Mouse (Mus musculus): ENCODE measurements around the gene Alkbh6.

The Alkbh6 gene

DNA sequence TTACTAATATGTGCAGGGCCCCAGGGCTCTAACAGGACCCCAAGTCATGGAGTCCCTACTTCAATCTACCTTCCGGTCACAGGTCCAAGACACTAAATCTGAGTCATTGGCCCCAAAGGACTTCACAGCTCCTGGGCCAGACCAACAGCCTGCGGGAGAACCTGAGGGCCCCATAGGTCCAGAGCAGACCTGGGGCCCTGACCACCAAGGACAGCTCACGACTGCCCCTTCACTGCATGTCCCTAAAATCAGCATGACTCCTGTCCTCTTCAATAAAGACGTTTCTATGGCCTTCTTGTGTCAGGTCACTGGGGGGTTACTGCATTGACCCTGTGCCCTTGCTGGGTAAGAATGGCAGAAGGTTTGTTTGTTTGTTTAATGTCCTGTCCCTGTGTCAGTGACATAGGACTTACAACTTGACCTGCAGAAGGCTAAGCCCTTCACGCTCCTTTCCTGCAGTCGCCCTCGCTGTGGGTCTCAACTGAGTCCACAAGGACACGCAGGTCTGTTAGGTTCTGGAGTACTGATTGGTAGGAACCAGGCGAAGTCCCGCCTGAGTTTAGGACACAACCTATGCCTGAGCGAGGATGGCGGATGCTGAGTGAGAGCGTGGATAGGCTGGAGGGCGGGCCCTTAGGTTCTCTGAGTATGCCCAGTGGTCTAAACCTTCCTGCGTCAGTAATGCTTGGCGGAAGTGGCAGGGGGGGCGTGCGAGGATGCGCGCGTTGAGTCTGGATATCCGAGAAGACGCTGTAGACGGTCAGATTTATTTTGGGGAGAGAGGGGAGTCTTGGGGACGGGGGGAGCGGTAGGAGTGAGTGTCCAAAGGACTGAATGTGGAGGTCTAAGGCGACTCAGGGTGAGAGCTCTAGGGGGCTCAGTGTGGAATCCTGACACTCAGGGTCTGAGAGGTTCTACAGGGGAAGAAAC lies at the start of gene Alkbh6:
Alkbh6 (plus strand) TSS at position 642 of the 930 bp plus-strand sequence.
- DNase-seq = peak; percentile 94

GRCm38 (mm10) chr7:30265041-30265440 lies 43.5 kb upstream of the Alkbh6 start:
- DNase-seq = no peak

DNA sequence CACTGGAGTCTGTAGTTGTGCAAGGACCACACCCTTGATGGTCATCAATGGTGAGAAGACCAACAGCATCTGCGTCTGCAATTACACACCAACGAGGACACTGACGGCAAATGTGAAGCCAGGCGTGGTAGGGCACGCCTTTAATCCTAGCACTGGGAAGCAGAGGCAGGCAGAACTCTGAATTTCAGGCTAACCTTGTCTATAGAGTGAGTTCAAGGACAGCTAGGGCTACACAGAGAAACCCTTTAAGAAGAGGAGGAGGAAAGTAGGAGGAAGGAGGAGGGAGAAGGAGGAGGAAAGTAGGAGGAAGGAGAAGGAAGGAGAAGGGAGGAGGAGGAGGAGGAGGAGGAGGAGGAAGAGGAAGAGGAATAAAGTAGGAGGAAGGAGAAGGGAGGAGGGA lies 43.0 kb upstream of the Alkbh6 start:
- DNase-seq = no peak

DNA sequence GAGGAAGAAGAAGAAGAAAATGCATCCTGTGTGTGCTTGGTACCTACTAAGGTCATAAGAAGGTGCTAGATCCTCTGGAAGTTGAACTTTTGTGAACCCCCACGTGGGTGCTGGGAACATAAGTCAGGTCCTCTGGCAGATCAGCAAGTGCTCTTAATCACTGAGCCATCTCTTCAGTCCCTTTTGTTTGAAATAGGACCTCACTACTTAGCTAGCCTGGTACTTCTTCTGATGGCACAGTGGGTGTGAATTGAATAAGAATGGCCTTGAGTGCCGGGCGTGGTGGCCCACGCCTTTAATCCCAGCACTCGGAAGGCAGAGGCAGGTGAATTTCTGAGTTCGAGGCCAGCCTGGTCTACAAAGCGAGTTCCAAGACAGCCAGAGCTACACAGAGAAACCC lies 42.6 kb upstream of the Alkbh6 start:
- no peak for DNase-seq

DNA sequence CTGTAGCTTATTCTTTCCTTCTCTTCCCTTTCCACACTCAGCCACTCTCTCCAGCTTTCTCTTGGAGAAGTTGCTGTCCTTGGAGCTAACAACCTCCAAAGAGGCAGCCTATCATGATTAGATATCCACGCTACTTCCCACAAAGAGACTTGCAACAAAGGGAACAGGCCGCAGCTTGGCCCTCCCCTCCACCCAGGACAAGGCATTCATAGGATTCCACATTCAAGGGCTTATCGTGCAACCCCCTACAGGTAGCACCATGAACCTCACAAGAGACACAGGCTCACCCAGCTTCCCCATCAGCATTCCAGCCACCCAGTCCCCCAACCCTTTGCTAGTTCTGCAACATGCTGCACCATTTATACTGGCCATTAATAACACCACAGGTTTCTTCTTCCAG lies 41.7 kb upstream of the Alkbh6 start:
- DNase-seq = no peak

- DNase-seq = no peak
Observed at GRCm38 (mm10) chr7:30269641-30270040, 38.9 kb upstream of the Alkbh6 start.

DNA sequence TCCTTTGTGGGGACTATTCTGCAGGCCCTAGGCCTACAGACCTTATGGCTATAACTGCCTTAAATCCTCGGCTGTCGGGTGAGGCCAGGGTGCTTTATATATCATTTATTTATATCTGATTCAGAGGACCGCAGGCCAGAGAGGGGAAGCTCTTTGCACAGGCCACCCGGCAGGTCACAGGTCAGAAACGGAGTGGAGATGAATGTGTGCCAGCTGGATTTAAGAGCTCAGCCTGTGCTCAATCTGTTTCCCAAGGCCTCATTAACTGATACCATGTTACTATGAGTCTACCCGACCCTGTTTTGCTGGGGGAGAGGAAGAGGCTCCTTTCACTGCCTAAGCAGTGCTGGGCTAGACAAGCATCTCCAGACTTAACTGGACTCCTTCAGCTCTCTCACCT lies 34.1 kb upstream of the Alkbh6 start:
- no peak for DNase-seq

DNA sequence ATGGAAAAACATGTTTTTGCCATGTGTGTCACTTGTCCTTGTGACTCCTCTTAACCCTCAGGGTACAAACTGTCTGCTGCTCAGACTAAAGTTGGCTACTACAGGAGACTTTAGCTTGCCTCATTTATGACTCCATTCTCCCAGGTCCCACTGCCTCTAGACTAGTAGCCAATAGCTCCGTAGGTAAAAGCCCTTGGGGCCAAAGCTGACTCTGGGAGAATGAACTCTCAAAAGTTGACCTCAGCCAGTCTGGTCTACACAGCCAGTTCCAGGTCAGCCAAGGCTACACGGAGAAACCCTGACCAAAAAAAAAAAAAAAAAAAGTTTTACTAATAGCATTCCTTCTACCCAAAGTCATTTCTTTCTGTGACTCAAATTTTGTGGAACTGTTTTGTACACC lies 29.6 kb upstream of the Alkbh6 start:
- no peak for DNase-seq

DNA sequence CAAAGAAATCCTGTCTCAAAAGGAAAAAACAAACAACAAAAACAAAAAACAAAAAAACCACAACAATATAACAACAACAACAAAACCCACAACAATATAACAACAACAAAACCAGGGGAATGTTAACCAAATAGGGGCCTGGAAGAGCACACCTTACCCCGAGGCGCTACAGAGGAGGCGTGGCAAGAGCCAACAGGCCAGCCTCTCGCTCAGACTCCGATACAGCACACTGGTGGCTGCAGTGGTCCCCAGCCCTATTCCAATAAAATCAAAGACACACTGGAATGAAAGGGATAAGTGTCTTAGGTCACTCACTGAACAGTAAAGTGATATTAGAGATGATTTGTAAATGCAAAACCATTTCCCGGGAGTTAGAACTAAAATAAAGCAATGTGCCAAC lies 29.0 kb upstream of the Alkbh6 start:
- no peak for DNase-seq

- DNase-seq = peak; percentile 92
Observed at GRCm38 (mm10) chr7:30279951-30280669, 28.4 kb upstream of the Alkbh6 start, which contains the start of the genes Thap8 and Wdr62. TSS of gene Thap8 (plus strand) at chr7:30280094. TSS of gene Wdr62 (minus strand) at chr7:30280419.

DNA sequence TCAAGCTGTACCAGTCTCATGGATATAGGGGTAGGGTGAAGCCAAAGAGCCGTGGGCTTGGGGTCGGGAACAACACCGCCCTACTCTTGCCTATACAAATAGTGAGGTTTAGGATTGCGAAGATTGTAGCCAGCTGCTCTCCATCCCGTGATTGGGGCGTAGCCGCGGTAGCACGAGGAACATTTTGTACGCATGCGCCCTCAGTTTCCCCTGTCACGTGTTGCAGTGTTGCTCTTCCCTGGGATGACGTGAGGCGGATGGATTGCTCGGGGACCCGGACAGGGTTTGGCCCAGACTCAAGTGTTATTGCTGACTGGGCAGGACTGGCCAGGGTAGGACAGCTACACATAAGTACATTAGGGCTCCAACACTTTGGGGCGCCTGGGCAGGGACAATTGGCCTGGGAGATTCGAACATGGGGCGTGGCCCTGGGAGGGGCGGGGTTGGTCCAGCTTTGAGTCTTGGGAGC lies 27.8 kb upstream of the Alkbh6 start:
- peak; percentile 78 for DNase-seq

GRCm38 (mm10) chr7:30281522-30281921 lies 27.0 kb upstream of the Alkbh6 start:
- no peak for DNase-seq

- DNase-seq = no peak
Observed at GRCm38 (mm10) chr7:30282740-30283139, 25.8 kb upstream of the Alkbh6 start.

GRCm38 (mm10) chr7:30286701-30287410 lies 21.7 kb upstream of the Alkbh6 start:
- DNase-seq = no peak

DNA sequence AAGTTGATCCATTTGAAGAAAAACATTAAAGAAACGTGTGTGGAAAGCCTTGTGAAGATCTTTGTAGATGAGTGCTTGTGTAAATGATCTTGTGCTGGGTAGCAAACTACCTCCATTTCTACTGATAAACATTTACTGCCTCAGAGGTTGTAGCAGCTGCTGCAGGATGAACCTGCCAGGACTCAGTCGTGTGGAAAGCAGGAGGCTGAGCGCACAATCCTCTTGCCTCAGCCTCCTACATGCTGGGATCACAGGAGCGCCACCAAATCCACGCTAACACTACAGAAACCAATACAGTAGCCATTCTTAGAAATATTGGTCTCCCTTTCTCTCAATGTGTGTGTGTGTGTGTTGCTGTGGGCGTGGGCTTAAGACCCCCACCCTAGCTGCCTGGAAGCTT lies 20.5 kb upstream of the Alkbh6 start:
- DNase-seq = no peak

DNA sequence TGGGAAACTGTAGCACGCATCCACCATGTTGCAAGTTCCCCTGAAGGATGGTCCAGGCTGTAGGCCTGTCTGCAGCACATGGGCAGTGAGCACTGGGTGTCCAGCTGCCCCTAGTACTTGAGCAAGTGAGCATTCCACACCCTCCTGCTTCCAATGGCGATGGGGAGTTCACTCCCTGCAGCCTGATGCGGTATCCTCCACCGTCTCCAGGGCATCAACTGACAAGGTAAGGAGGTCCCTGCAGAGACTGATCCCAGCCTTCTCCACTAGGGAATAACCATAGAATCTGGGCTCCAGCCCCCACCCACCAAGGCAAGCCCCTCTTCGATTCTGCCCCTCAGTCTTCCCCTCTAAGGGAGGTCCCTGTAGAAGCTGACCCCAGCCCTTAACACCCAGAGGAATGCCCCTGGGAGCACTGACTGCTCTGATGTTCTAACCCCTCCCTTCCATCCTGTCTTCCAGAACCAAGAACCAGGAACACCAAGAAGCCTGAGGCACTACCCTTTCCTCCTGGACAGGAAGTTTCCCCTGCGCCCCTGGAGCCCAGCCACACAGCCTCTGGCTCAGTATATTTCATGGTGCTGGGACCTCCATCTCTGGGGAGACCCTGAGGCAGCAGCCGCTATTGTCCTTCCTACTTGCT lies 19.3 kb upstream of the Alkbh6 start:
- DNase-seq = no peak

GRCm38 (mm10) chr7:30289714-30290399 lies 18.7 kb upstream of the Alkbh6 start:
- DNase-seq = no peak

- peak; percentile 62 for DNase-seq
Observed at GRCm38 (mm10) chr7:30291215-30292131, 17.0 kb upstream of the Alkbh6 start, which contains the start of gene Clip3. TSS of gene Clip3 (plus strand) at chr7:30291728.

GRCm38 (mm10) chr7:30293795-30294194 lies 14.7 kb upstream of the Alkbh6 start:
- no peak for DNase-seq

GRCm38 (mm10) chr7:30294296-30294695 lies 14.2 kb upstream of the Alkbh6 start:
- DNase-seq = no peak

DNA sequence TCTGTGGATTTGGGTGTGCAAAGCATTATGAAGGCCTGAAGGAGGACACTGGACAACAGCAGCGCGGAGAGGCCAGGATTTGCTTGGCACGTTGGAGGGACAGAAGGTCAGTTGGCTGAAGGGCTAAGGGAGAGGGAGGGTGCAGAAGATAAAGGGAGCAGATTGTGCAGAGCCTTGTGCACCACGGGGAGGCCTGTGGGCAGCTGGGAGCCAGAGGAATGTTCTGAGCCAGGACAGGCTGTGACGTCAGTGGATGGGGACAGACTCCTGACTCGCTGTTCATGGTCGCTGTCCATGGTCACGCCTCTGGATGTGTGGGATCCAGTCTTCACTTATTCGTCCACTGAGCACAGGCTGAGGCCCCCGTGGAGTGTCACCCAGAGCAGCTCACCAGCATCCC lies 13.4 kb upstream of the Alkbh6 start:
- no peak for DNase-seq

All from thymus, postnatal 14 days (tissue).